Mouse (Mus musculus) fibroblast of lung, adult 2 months (primary cell): ENCODE results near the gene 4933427I04Rik.

Source experiments
- DNase-seq: peaks from one replicate; pipeline ENCODE4 v3.0.0-alpha.2; 2011; ENCODE audit warnings: low read depth

Gene 4933427I04Rik

DNA sequence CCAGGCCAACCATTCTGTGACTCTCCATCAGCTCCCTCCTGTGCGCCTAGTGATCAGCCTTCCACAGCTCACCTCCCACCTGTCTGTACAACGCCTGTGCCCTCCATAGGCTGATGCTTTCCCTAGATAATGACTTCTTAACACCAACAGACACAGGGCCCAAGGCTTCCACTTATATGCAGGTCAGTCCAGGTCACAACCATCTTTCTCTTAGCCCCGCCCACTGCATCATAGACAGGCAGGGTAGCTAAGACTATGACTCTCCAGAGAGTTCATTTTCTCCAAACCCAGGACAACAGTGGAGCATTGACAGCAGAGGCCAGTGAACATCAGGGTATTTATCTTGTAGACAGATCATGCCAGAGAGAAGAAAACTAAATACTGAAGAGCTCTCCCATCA lies at the start of gene 4933427I04Rik:
TSS of gene 4933427I04Rik (plus strand) at position 301 of the 400 bp plus-strand sequence.
- DNase-seq = no peak

DNA sequence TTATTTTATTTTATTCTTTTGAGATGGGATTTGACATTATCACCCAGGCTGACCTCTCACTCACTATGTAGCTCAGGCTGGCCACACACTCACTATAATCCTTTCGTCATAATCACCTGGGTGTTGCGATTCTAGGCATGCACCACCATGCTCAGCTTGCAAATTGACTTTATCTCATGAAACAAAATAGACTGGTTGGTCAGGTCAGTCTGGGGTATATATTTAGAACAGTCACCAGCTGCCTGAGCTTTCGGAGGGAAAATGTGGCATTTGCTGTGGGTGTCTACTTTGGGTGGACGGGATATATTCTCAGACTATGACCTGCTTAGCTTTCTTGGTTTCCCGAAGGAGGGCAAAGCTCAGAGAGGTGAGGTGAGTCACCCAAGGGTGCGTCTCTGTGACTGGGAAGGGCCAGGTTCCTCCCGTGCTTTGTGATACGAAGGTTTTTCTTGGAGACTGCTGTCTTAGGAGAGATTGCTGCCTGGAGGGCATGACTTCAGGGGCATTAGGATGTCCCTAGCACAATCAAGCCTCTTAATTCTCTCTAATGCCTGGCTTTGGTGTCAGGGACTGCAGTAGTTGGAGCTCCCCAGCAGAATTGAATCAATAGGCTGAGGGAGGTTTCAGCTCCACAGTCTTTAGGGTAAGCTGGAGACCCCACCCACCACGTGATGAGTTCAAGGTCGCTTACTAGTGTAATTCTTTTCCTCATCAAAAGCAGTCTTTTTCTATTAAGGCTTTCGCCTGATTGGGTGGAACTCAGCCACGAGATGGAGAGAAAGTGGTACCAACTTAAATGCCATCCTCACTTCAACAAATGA lies 48.8 kb upstream of the 4933427I04Rik start:
- no peak for DNase-seq

DNA sequence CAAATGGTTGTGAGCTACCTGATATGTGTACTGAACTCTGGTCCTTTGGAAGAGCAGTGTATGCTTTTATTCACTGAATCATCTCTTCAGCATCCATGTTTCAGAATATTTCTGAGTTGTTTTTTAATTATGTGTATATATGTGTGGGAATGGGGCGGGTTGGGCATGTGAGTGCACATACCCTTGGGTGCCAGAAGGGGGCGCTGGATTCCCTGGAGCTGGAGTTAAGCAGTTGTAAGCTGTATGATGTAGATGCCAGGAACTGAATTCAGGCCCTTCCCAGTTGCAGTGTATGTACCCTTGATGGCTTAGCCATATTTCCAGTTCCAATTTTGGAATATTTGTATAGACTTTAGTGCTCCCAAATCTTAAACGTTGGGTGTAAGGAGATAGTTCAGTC lies 47.0 kb upstream of the 4933427I04Rik start:
- DNase-seq = no peak

DNA sequence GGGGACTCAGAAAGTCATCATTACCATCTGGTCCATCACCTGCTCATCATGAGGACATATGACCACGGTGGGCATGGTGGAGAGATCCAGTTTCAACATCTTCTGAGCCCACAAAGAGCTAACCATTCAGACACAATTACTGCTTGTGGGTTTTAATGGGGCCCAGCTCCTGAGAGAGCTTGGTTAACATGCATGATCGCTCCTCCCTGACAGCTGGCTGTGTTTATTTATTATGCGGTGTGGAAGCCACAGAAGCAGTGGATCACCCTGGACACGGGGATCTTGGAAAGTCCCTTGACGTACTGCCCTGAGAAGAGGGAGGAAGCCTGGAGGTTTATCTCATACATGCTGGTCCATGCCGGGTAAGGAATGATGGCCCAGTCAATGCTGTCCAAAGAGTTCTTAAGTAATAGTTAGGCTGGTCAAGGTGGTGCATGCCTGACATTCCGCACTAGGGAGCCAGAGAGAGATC lies 45.4 kb upstream of the 4933427I04Rik start:
- DNase-seq = no peak

DNA sequence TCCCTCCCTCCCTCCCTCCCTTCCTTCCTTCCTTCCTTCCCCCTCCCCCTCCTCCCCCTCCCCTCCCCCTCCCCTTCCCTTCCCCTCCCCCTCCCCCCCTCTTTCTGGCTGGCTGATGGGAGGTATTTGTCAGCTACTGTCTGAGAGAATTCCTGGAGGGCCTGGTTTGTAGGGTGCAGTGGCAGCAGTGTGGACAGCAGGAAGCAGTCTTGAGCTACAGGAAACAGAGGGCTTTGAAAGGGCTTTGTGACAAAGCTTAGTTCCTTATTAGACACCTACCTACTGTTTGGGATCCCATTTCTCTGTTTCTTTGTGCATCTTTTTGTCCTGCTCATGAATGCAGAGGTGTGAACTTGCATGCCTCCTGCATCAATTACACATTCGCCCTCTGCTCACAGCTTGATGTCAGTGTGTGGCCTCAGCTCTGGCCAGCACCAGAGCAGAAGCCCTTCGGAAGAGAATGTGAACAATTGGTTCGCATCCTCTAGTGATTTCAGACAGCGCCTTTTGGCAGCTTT lies 40.3 kb upstream of the 4933427I04Rik start:
- no peak for DNase-seq

DNA sequence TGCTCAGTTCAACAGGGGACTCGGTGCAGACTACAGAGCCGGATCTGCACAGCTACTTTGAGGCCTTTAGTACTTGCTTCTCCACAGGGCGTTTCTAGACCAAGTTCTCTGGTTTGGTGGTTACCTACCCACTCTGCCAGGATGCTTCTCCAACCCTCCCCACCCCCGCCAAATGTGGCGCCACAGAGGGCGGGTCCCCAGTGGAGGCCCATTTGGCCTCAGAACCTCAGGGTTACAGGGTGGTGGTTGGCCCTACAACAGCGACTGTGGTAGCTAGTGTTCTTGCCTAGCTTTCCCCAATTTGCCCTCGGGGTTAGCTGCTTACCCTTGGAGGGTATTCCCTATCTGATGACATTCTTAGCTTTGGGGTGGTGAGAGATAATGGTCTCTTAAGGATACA lies 17.4 kb upstream of the 4933427I04Rik start:
- DNase-seq = no peak

DNA sequence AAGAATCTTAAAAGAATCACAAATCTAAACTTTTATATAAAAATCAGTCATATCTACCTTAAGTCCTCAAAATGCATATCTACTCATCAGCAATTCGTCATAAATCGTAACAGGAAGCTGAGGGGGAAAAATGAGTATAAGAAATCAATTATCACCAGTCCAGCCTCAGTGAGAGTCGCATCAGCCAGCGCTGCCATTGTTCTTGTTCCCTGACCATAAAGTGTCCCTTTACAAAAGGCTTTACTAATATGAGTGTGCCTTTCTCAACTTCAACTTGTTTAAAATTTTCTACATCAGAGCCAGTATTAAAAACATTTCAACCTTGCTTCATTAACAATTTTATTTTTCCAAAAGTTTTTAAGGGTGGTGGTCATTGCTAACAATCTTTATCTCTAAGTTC lies 2.6 kb upstream of the 4933427I04Rik start:
- no peak for DNase-seq

DNA sequence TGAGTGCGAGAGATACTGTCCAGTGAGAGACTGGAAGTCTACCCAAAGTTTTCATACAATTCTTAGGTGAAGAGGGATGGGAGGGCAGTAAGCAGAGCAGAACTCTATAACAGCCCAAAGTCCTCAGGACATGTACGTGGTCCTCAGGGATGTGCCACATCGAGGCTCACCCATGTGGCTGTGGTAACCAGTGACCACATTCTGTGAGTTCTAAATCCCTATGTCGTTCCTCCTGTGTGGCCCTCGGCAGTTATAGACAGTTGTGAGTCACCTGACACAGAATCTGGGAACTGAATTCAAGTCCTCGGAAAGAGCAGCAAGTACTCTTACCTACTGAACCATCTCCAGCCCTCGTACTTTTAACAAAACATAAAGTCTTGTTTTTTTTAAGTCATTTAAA lies 1.4 kb upstream of the 4933427I04Rik start:
- no peak for DNase-seq

DNA sequence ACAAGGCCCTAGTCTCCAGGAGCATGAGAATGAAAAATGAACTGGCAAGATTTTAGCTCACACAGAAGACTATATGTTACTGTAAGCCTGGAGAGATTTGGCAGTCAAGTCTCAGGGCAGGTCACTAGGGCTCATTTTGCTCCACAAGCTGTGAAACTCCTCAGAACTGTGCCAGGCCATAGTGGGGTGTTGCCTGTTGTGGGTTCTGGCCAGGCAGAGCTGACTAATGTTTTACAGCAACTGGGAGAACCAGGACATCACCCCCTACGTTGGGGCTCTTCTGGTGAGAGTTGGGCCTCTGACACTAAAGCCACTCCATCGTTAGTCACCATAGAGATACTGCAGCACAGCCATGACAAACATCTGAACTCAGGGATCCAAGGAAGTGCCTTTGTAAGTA lies 324 bp downstream of the 4933427I04Rik start:
- DNase-seq = peak; percentile 39

DNA sequence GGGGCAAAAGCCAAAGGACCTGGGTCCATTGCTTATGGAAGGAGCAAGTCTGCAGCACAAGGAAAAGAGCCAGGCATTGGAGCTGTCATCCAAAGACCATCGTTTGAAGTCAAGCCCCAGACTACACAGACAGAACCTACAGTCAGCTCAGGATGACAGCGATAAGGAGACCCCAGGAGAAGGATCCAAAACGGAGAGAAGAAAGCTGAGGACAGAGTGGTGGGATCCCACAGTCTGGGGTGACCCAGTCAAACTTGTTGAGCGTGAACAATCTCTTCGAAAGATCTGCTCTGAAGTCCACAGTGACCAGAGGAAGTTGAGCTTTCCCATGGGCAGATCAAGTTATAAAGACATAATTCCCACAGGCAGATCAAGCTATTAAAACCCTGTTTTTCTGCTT lies 1.1 kb downstream of the 4933427I04Rik start:
- DNase-seq = no peak

DNA sequence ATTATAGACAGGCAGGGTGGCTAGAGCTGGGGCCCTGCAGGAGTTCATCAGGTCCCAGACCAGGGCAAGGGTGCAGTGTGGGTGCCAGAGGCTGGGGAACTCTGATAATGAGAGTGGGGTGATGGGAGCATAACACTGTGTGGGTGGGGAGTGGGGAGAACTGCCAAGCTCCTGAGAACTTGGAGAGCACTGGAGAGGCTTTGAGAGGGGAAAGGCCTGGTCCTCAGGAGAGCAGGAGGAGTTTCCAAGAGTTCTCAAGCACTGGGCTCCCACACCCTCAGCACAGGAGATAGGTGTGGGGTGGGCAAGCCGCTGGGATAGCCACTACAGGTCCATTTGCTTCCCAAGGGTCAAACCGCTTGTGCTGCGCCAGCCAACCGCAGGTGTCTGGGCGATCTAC lies 34.2 kb downstream of the 4933427I04Rik start:
- no peak for DNase-seq

DNA sequence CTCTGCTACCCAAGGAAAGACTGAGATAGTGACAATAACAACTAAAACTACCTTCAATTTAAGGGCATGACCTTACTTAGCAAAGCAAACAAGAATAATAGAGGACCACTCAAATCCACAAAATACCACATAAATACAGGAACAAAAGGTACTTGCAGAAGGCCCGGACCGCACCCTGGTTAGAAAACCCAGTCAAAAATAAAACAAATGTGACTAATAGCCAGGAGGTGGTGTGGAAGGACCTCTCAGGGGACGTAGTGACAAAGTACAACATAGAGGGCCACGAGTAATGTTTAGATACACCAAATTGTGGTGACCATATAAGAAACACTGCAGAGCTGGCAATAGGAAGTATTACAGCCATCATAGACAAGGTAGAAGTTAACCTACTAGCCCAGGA lies 34.8 kb downstream of the 4933427I04Rik start:
- DNase-seq = no peak

DNA sequence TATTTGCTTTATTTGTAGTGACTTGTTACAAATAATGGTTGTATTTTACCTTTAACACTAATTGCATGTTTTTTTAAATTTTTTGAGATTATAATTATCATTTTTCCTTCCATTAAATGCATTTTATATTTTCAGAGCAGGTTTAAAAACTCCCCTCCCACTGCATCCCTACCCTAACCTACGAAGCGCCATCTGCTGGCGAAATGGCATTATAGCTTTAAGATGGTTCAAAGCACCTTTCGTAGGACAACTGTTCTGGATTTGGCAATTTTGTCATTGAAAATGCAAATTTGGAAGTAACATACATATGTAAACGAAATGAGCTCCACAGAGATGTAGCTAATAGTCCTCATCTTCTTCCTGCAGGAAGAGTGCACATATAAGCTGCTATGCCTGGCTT lies 39.2 kb downstream of the 4933427I04Rik start:
- DNase-seq = no peak

DNA sequence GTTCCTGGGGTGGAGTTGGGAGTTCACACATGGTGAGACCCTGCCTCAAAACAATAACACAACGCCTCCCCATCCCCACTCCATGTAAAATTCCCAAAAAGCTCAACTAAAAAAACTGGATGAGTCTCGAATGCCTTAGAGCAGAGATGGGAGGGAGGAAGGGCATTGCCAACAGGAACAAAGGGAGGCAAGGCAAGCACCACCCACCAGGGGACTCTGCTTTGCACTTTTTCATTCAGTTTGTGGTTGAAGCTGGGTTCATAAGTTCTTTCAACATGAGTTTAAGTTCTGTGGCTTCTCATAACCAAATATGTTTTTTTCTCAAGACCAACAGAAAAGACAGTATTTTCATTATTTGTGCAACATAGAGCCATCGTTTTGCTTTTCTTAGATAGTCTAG lies 44.0 kb downstream of the 4933427I04Rik start:
- DNase-seq = no peak

DNA sequence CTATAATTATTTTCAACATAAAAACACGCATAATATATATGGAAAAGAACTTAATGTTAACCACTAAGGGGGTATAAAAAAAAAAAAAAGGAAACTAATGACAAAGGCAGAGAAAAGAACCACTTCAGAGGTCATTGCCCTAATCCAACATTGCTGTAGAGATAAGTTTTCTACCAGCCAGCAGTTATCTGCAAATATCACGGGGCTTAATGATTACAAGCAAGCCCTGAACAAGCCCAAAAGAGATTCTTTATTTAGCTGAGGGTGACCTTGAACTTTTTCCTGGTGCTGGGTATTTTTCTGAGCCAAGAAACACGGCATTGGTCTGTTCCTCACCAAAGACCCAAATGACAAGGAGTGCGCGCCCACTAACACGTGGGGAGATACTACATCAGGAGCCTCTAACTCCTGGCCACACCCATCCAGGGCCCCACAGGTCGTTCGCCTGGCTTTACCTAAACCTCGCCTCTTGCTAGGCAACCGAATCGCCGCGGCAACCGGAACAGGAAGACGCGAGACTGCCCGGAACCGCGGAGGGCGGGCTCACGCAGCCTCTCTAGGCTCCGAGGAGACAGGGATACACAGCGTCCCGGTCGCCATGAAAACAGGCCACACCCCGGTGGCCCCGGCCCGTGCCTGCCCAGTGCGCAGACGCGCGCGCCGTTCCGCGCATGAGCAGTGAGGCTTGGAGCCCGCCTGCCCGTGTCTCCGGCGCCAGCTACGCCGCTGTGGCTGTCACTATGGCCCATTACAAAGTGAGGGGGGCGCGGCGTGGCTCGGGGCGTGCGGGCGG lies 45.0 kb downstream of the 4933427I04Rik start, which contains the start of gene Mycbp:
TSS of gene Mycbp (plus strand) at position 500 of the 793 bp plus-strand sequence.
- DNase-seq = peak; percentile 91

DNA sequence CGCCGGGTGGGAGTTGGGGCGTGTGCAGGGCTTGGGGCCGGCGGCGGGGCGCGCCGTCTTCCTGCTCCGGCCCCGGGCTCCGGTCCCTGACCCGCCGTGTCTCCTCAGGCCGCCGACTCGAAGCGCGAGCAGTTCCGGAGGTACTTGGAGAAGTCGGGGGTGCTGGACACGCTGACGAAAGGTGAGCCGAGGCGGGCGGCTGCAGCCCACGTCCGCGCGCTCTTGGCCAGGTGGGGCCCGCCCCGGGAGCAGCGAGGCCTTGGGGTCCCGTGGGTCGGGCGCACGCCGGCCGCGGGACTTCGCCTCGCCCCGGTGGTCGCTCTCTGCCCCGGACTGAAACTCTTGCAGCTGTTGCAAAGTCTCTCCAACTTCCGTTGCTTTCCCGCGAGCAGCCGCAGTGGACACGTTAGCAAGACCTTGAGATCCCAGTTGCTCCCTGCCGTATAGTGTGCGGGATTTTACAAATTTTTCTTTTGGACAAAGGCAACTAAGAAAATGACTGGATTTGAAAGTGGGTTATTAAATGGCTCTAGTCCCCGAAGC lies 45.7 kb downstream of the 4933427I04Rik start:
- DNase-seq = no peak

DNA sequence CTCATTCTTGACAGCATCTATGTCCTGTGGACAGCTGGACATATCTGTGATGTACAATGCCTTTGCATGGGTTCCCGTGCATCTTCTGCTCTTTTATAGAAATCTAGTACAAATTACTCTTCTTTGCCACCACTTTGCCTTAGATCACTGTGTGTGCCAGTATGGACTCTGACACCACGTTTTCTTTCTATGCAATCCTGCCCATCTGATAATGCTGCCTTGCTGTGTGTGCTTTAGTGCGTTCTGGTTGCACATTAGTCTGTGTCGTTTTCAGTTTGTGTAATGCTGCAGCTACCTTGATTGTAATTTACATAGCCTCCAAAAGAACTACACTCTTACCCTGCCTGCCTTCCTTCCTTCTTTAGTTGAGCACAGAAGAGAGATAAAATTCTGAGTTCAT lies 52.0 kb downstream of the 4933427I04Rik start:
- DNase-seq = no peak

DNA sequence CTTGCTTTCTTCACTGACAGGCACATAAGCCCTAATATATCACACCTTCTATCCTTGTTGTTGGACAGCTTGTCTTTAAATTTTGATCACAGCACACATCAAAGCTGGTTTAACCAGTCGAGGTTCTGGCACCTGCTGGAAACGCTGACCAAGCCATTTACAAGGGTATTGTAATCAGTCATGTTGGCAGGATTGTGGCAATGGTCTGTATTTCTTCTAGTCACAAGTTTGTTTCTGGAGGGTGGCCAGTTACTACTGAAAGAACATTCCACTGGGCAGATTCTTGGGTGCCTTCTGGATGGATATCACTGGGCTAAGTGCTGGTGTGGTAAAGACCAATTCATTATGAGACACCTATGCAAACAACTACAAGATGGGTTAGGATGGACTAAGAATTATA lies 53.0 kb downstream of the 4933427I04Rik start:
- no peak for DNase-seq
